Mouse (Mus musculus) heart, adult 9 months (tissue): ENCODE data around the gene Kndc1.

Source experiments
- DNase-seq, 2 experiments: peaks; one replicate each; pipeline ENCODE4 v3.0.0; 2022; ENCODE audit warnings: low spot score in 2 of 2

The Kndc1 gene

DNA sequence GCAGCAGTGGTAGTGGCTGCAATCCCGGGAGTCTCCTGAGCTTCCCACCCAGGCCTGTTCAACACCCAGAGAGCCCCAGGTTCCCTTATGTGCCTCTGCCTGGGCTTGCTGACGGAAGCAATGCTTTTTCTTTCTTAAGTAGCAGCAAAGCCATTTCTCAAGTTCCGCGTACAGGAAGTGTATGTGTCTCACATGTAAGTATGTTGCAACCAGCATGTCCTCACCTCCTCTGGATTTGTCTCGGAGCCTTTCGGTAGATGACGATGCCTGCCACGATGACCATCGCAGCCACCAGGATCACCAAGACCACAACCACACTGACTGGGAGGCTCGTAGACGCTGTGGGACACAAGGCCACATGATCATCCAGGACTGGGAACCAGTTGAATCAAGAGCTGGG, 90.0 kb downstream of the Kndc1 start:
- no peak for DNase-seq

DNA sequence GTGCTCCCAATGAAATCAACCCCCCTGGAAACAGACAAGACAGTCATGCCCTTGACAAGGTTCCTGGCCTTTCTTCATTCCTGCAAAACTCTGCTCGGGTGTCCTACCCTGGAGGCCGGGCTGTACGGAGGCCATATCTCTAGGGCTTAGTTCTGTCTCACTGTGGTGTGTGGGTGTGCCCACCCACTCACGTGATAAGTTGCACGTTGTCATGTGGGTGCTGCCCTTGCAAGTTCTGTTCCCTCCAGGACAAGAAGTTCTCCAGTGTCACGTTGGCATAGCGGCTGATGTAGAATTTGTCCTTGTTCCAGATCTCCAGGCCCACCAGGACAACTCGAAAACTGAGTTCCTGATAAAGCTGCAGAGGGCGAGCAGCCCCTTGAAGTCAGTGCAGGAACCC, 93.8 kb downstream of the Kndc1 start:
- no peak for DNase-seq

DNA sequence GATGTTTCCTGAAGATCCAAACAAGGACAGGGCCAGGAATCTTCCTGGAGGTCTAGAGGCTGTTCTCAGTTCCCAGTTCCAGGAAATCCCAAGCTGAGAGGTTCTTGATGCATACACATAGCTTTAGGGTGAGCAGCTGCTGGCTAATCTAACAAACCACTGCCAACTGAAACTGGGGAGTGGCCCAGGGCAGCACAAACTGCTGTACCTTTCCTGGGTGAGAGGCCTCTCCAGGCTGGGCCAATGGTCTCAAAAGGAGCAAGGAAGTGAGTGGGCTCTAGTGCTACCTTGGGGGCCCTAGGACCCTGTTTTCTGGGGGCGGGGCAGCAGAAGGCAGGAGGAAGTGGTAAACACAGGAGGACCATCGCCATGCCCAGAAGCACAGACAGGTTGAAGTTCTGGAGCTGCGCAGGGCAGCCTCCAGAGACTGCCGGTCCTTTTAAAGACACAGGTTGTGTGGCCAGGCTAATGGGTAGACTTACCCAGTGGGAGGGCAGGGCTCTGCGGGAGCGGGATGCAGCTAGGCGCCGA, 96.4 kb downstream of the Kndc1 start:
- DNase-seq = no peak
